Mouse (Mus musculus): ENCODE results near the gene Wipi1. TPM values are rescaled to one million over a fixed set of nuclear protein-coding genes. Genes with fewer than 3 reads are reported as not detected.

Wipi1 gene
- polyA plus RNA-seq, 1 experiment = 26.9 TPM

DNA sequence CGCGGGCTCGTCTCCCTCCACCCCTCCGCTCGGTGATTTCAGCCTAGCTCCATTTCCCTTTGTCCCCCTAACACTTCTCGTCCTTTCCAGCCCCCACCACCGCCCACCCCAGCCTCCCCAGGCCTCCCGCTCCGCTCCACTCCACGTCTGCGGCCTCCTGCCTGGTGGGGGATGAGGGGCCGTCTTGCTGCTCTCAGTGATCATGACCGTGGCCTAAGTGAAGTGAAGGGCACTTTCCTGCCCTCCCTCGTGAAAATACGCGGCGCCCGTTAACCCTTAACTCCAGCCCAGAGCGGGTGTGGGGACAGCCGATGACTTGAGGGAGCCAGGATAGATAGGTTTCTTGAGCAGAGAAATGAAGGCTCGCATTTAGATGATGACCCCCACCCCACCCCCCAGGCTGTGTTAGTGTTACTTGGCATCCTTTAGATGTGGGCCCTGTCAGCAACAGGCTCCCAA lies 39.8 kb upstream of the Wipi1 start:
- H3K4me3 ChIP-seq (ENCODE audit: low read depth, low read length) = peak overlapping the region; percentile 86
- H3K27ac ChIP-seq (ENCODE audit: insufficient read depth, low read length) = no peak overlapping the region
- no peaks in the 10 kb centered on the region for H3K4me1 ChIP-seq (ENCODE audit: control insufficient read depth, insufficient read depth, low read length)
- H3K9ac ChIP-seq (ENCODE audit: low read depth, poor library complexity, severe bottlenecking) = peak overlapping the region; percentile 96
- H3K36me3 ChIP-seq (ENCODE audit: control insufficient read depth, insufficient read depth, low read length, poor library complexity, severe bottlenecking) = peaks cover 13% of the 10 kb centered on the region
- H3K9me3 ChIP-seq (replicated peaks; ENCODE audit: control insufficient read depth, insufficient read depth, low read length, poor library complexity, severe bottlenecking) = no peaks in the 10 kb centered on the region
- no peaks in the 10 kb centered on the region for H3K27me3 ChIP-seq (ENCODE audit: control insufficient read depth, insufficient read depth, low read length, poor library complexity, severe bottlenecking)
- TF ChIP-seq EP300 (IDR thresholded peaks at IDR 0.05; ENCODE audit: insufficient read depth, low read depth, low read length) = no peak
- no peak for TF ChIP-seq POLR2A (IDR thresholded peaks at IDR 0.05; ENCODE audit: insufficient read depth, low read length)
- TF ChIP-seq CTCF (IDR thresholded peaks at IDR 0.05; ENCODE audit: low read depth, low read length) = no peak

DNA sequence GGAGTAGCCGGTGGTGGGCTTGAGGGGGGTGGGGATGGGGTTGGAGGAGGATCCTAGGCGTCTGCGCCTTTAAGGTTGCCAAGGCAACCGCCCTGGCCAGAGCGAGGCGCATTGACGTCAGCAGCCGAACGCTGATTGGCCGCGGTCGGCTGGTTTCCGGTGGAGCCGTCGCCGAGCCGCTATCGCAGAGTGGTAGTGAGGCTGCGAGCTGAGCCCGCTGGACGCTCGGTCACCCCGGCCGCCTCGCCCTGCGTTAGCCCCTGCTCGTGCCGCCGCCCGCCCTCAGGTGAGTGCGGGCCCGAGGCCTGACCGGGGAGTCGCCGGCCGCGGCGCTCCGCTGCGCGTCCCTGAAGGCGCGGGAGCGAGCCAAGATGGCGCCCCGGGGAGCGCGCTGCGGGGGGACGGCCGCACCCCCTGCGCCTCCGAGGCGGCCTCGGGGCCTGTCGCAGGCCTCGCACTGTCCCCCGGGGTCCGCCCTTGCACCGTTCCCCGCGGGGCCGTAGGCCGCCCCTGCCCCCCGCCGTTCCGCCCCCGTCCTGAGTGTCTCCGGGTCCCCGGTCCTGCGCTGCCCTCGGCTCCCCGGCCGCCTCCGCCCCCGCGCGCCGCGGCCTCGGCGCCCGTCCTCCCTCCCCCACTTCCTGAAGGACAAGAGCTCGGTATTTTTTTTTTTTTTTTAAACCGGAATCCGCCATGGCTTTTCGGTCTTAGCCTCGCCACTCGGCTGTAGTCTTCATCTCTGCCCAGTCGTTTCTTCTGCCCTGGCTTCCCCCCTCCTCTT lies 39.2 kb upstream of the Wipi1 start:
- H3K9ac ChIP-seq (ENCODE audit: low read depth, poor library complexity, severe bottlenecking) = peak overlapping the region; percentile 96

DNA sequence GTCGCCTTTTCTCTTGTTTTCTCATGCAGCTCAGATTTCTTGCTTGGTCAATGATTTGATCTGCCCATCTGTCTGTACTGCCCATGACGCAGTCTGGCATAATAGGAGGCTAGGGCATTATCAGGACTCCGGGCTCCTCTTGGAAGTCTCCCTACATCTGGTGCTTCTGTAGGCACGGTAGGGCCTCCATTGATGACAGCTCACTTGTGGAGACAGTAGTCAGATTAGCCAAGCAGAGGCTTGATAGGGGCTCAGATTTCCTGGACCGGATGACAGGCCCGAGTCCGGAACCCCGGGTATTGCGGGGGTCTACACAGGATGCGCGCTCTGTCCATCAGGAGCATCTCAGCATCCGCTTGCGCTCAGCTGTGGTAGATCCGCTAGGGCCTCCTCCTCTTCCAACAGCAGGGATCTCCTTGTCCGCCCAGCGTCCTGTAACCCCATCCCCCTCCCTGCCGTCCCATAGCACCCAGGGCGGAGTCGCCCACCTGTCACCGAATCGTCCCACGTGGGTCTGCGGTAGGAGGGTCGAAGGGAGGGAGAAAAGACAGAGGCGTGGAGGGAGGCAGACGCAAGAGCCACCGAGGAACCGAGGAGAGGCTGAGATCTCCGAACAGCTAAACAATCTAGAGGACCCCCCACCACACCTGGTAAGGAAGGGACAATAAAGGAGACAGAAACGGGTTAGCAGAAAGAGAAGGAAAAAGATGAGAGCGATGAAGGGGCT lies 38.4 kb upstream of the Wipi1 start:
- Histone ChIP-seq H3K9me3 (replicated peaks; ENCODE audit: control insufficient read depth, insufficient read depth, low read length, poor library complexity, severe bottlenecking) (no peaks in the 10 kb centered on the region), H3K27ac (ENCODE audit: insufficient read depth, low read length) (no peak overlapping the region), H3K4me3 (ENCODE audit: low read depth, low read length) (peak overlapping the region; percentile 86)

More for the DNA sequence above, 39.2 kb upstream of the Wipi1 start:
- Histone ChIP-seq H3K27ac (ENCODE audit: insufficient read depth, low read length) (no peak overlapping the region), H3K27me3 (ENCODE audit: control insufficient read depth, insufficient read depth, low read length, poor library complexity, severe bottlenecking) (no peaks in the 10 kb centered on the region), H3K9me3 (replicated peaks; ENCODE audit: control insufficient read depth, insufficient read depth, low read length, poor library complexity, severe bottlenecking) (no peaks in the 10 kb centered on the region), H3K4me3 (ENCODE audit: low read depth, low read length) (peak overlapping the region; percentile 86), H3K36me3 (ENCODE audit: control insufficient read depth, insufficient read depth, low read length, poor library complexity, severe bottlenecking) (peaks cover 13% of the 10 kb centered on the region), H3K4me1 (ENCODE audit: control insufficient read depth, insufficient read depth, low read length) (no peaks in the 10 kb centered on the region)
- TF ChIP-seq POLR2A (IDR thresholded peaks at IDR 0.05; ENCODE audit: insufficient read depth, low read length) (no peak), EP300 (IDR thresholded peaks at IDR 0.05; ENCODE audit: insufficient read depth, low read depth, low read length) (no peak), CTCF (IDR thresholded peaks at IDR 0.05; ENCODE audit: low read depth, low read length) (no peak)

DNA sequence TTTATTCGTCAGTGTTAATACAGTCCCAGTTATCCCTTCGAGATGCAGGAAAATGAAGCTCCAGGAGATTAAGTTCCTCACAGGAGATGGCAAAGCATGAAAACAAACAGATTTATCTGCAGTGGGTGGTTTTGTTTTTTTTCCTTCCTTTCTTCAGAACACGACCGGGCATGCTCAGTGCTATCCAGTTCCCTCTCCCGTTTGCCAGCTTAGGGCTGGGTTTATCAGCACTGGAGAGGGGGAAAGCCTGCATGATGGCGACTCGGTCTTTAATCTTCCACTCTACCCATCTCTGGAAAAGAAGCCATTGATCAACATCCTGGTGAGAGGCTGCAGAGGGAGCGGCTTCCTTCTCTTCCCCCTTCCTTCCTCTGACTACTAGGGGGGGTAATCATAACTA lies 37.4 kb upstream of the Wipi1 start, which contains the start of gene Prkar1a:
TSS of gene Prkar1a (plus strand) at position 200 of the 400 bp plus-strand sequence.
- peak within 1 kb of the TSS; percentile 86 for H3K4me3 ChIP-seq (ENCODE audit: low read depth, low read length)
- 0 out of 2 replicates have a peak, but pooled peaks cover 3% of the 10 kb centered on the region for H3K36me3 ChIP-seq (ENCODE audit: control insufficient read depth, insufficient read depth, low read length, poor library complexity, severe bottlenecking)
- H3K27me3 ChIP-seq (ENCODE audit: control insufficient read depth, insufficient read depth, low read length, poor library complexity, severe bottlenecking) = no peaks in the 10 kb centered on the region
- H3K9ac ChIP-seq (ENCODE audit: low read depth, poor library complexity, severe bottlenecking) = 0 out of 2 replicates have a peak within 1 kb of the TSS, but pooled peaks have one; percentile 96
- no peak for TF ChIP-seq CTCF (IDR thresholded peaks at IDR 0.05; ENCODE audit: low read depth, low read length)
- no peak for TF ChIP-seq EP300 (IDR thresholded peaks at IDR 0.05; ENCODE audit: insufficient read depth, low read depth, low read length)
- no peak for TF ChIP-seq POLR2A (IDR thresholded peaks at IDR 0.05; ENCODE audit: insufficient read depth, low read length)
- no peaks in the 10 kb centered on the region for H3K9me3 ChIP-seq (replicated peaks; ENCODE audit: control insufficient read depth, insufficient read depth, low read length, poor library complexity, severe bottlenecking)
- H3K27ac ChIP-seq (ENCODE audit: insufficient read depth, low read length) = no peak within 1 kb of the TSS
- no peaks in the 10 kb centered on the region for H3K4me1 ChIP-seq (ENCODE audit: control insufficient read depth, insufficient read depth, low read length)

More for the DNA sequence above, 38.4 kb upstream of the Wipi1 start:
- TF ChIP-seq POLR2A (IDR thresholded peaks at IDR 0.05; ENCODE audit: insufficient read depth, low read length) (no peak), CTCF (IDR thresholded peaks at IDR 0.05; ENCODE audit: low read depth, low read length) (no peak), EP300 (IDR thresholded peaks at IDR 0.05; ENCODE audit: insufficient read depth, low read depth, low read length) (no peak)
- Histone ChIP-seq H3K27me3 (ENCODE audit: control insufficient read depth, insufficient read depth, low read length, poor library complexity, severe bottlenecking) (no peaks in the 10 kb centered on the region), H3K36me3 (ENCODE audit: control insufficient read depth, insufficient read depth, low read length, poor library complexity, severe bottlenecking) (peaks cover 9% of the 10 kb centered on the region), H3K9ac (ENCODE audit: low read depth, poor library complexity, severe bottlenecking) (peak overlapping the region; percentile 96; the same call in 1 of the 2 replicates), H3K4me1 (ENCODE audit: control insufficient read depth, insufficient read depth, low read length) (no peaks in the 10 kb centered on the region)

DNA sequence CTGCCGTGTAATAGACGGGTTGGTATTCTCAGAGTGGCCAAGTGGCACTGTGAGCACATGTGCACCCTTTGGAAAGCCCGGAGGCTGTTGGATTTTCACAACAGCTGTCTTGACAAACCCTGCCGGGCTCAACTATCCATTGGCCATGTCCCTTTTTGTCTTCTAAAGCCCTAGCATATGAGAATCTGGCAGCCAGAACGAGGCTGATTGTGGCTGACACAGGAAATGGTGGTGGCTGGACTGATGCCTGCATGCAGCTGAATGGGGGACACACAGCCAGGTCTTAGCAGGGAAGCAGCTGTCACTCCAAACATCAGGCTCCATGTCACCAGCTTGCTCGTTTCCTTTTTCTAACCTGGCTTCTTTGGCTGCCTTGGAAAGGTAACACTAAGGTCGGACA lies 36.7 kb upstream of the Wipi1 start:
- Histone ChIP-seq H3K9me3 (replicated peaks; ENCODE audit: control insufficient read depth, insufficient read depth, low read length, poor library complexity, severe bottlenecking) (no peaks in the 10 kb centered on the region), H3K4me1 (ENCODE audit: control insufficient read depth, insufficient read depth, low read length) (no peaks in the 10 kb centered on the region), H3K36me3 (ENCODE audit: control insufficient read depth, insufficient read depth, low read length, poor library complexity, severe bottlenecking) (no peaks in the 10 kb centered on the region), H3K9ac (ENCODE audit: low read depth, poor library complexity, severe bottlenecking) (no peak overlapping the region), H3K27me3 (ENCODE audit: control insufficient read depth, insufficient read depth, low read length, poor library complexity, severe bottlenecking) (no peaks in the 10 kb centered on the region), H3K27ac (ENCODE audit: insufficient read depth, low read length) (no peak overlapping the region), H3K4me3 (ENCODE audit: low read depth, low read length) (no peak overlapping the region)
- TF ChIP-seq POLR2A (IDR thresholded peaks at IDR 0.05; ENCODE audit: insufficient read depth, low read length) (no peak), CTCF (IDR thresholded peaks at IDR 0.05; ENCODE audit: low read depth, low read length) (no peak), EP300 (IDR thresholded peaks at IDR 0.05; ENCODE audit: insufficient read depth, low read depth, low read length) (no peak)
